Mouse (Mus musculus) CH12.LX (cell line): ENCODE results near the gene Map4k5. TPM values are rescaled to one million over a fixed set of nuclear protein-coding genes. Genes with fewer than 3 reads are reported as not detected.

Experiments
- DNase-seq: peaks from one replicate; pipeline ENCODE4 v3.0.0-alpha.2; 2013; ENCODE audit errors: extremely low read depth
- H3K27ac ChIP-seq: 2 replicates; pipeline ENCODE4 v1.5.1; 2012; ENCODE audit warnings: low read depth, mild to moderate bottlenecking, control low read depth, moderate library complexity; ENCODE audit not compliant: insufficient read depth
- H3K27me3 ChIP-seq: replicated peaks from 2 replicates; pipeline ENCODE3; 2012; ENCODE audit warnings: inconsistent platforms
- H3K36me3 ChIP-seq, 2 experiments: replicated peaks in 1 of 2; 2 replicates each; pipeline versions ENCODE3 to v1.6.1; 2012; ENCODE audit warnings: inconsistent platforms in 1 of 2, low read length in 1 of 2, mild to moderate bottlenecking in 1 of 2, mixed read lengths in 1 of 2, moderate library complexity in 1 of 2; ENCODE audit not compliant: control insufficient read depth in 1 of 2, insufficient read depth in 1 of 2
- H3K4me1 ChIP-seq, 2 experiments: 2 replicates each; pipeline ENCODE4 v1.6.1; 2012; ENCODE audit warnings: inconsistent platforms in 1 of 2, moderate library complexity in 1 of 2; ENCODE audit not compliant: insufficient read depth in 2 of 2, control insufficient read depth in 1 of 2
- H3K4me2 ChIP-seq: 2 replicates; pipeline ENCODE4 v1.6.1; 2012; ENCODE audit warnings: low read depth, mild to moderate bottlenecking, control low read depth; ENCODE audit not compliant: poor library complexity, insufficient read depth, severe bottlenecking
- H3K4me3 ChIP-seq, 3 experiments: fragments of 150-350 bp in 1 of 3; sonication (generic) in 1 of 3; replicated peaks in 1 of 3; 2 replicates each; pipeline versions ENCODE3 to v1.5.1; 2011 to 2012; ENCODE audit warnings: low read depth in 2 of 3, low read length in 2 of 3, mild to moderate bottlenecking in 2 of 3, moderate library complexity in 2 of 3, control low read depth in 1 of 3, improper control_type of control experiment in 1 of 3, inconsistent platforms in 1 of 3, mixed read lengths in 1 of 3; ENCODE audit not compliant: poor library complexity in 1 of 3
- H3K79me2 ChIP-seq: replicated peaks from 2 replicates; pipeline ENCODE4 v1.6.1; 2012; ENCODE audit warnings: mild to moderate bottlenecking, moderate library complexity; ENCODE audit not compliant: control insufficient read depth, poor library complexity, insufficient read depth, severe bottlenecking; ENCODE audit errors: extremely low read depth
- H3K9ac ChIP-seq: 2 replicates; pipeline ENCODE4 v1.6.1; 2012; ENCODE audit warnings: low read depth, mild to moderate bottlenecking, control low read depth, moderate library complexity; ENCODE audit not compliant: insufficient read depth
- H3K9me3 ChIP-seq: replicated peaks from 2 replicates; pipeline ENCODE3; 2012; ENCODE audit warnings: low read length, inconsistent platforms, mixed read lengths
- CHD1 ChIP-seq: IDR thresholded peaks from 2 replicates; pipeline ENCODE4 v1.6.1; 2012; ENCODE audit warnings: low read depth, low read length, improper control_type of control experiment, inconsistent platforms
- CHD2 ChIP-seq: IDR thresholded peaks from 2 replicates; pipeline ENCODE4 v1.6.1; 2011; ENCODE audit warnings: low read length, improper control_type of control experiment
- E2F4 ChIP-seq: IDR thresholded peaks from 2 replicates; pipeline ENCODE4 v1.6.1; 2011; ENCODE audit warnings: low read depth, low read length, improper control_type of control experiment; ENCODE audit not compliant: insufficient replicate concordance
- ELF1 ChIP-seq: IDR thresholded peaks from 2 replicates; pipeline ENCODE4 v1.6.1; 2014; ENCODE audit warnings: low read depth, mild to moderate bottlenecking, inconsistent platforms, low read length, improper control_type of control experiment
- ETS1 ChIP-seq: conservative IDR thresholded peaks from 2 replicates; pipeline ENCODE4 v1.6.1; 2012; ENCODE audit warnings: low read depth, mild to moderate bottlenecking, inconsistent platforms, low read length, improper control_type of control experiment, moderate library complexity
- IRF4 ChIP-seq: IDR thresholded peaks from 2 replicates; pipeline ENCODE4 v1.6.1; 2014; ENCODE audit warnings: low read depth, mild to moderate bottlenecking, inconsistent platforms, low read length, improper control_type of control experiment
- JUND ChIP-seq: conservative IDR thresholded peaks from 2 replicates; pipeline ENCODE4 v1.6.1; 2011; ENCODE audit warnings: low read depth, low read length, improper control_type of control experiment
- KAT2A ChIP-seq: IDR thresholded peaks from 2 replicates; pipeline ENCODE4 v1.6.1; 2012; ENCODE audit warnings: low read length, improper control_type of control experiment, inconsistent platforms; ENCODE audit not compliant: insufficient replicate concordance
- MAFK ChIP-seq: IDR thresholded peaks from 2 replicates; pipeline ENCODE4 v1.6.1; 2011; ENCODE audit warnings: low read length, improper control_type of control experiment; ENCODE audit not compliant: insufficient replicate concordance
- MEF2A ChIP-seq: IDR thresholded peaks from 2 replicates; pipeline ENCODE4 v1.6.1; 2014; ENCODE audit warnings: low read depth, mild to moderate bottlenecking, inconsistent platforms, low read length, improper control_type of control experiment, borderline replicate concordance
- MXI1 ChIP-seq: IDR thresholded peaks from 2 replicates; pipeline ENCODE4 v1.6.1; 2011; ENCODE audit warnings: mild to moderate bottlenecking, low read depth, low read length, improper control_type of control experiment
- NELFE ChIP-seq: IDR thresholded peaks from 2 replicates; pipeline ENCODE4 v1.6.1; 2011; ENCODE audit warnings: low read depth, low read length, improper control_type of control experiment
- RCOR1 ChIP-seq: conservative IDR thresholded peaks from 2 replicates; pipeline ENCODE4 v1.6.1; 2012; ENCODE audit warnings: low read depth, mild to moderate bottlenecking, inconsistent platforms, low read length, improper control_type of control experiment
- SIN3A ChIP-seq: IDR thresholded peaks from 2 replicates; pipeline ENCODE4 v1.6.1; 2012; ENCODE audit warnings: low read length, improper control_type of control experiment, inconsistent platforms
- SMC3 ChIP-seq: IDR thresholded peaks from 2 replicates; pipeline ENCODE4 v1.6.1; 2011; ENCODE audit warnings: low read depth, low read length, improper control_type of control experiment
- TBP ChIP-seq: conservative IDR thresholded peaks from 2 replicates; pipeline ENCODE4 v1.6.1; 2011; ENCODE audit warnings: low read depth, low read length, improper control_type of control experiment
- UBTF ChIP-seq: IDR thresholded peaks from 2 replicates; pipeline ENCODE4 v1.6.1; 2012; ENCODE audit warnings: low read depth, mild to moderate bottlenecking, inconsistent platforms, low read length, improper control_type of control experiment, moderate library complexity
- USF1 ChIP-seq: IDR thresholded peaks from 2 replicates; pipeline ENCODE4 v1.6.1; 2014; ENCODE audit warnings: low read depth, mild to moderate bottlenecking, inconsistent platforms, low read length, improper control_type of control experiment
- USF2 ChIP-seq: conservative IDR thresholded peaks from 2 replicates; pipeline ENCODE4 v1.6.1; 2011; ENCODE audit warnings: low read depth, low read length, improper control_type of control experiment
- ZKSCAN1 ChIP-seq: IDR thresholded peaks from 2 replicates; pipeline ENCODE4 v1.6.1; 2012; ENCODE audit warnings: low read depth, inconsistent platforms, low read length, improper control_type of control experiment, borderline replicate concordance
- ZNF384 ChIP-seq: IDR thresholded peaks from 2 replicates; pipeline ENCODE4 v1.6.1; 2012; ENCODE audit warnings: low read depth, low read length, improper control_type of control experiment, inconsistent platforms
- dilution Hi-C: fragments of 300-500 bp; cut with MboI; formaldehyde crosslinking; loops from 2 replicates; pipeline ENCODE4 v1.14.3; 2020; ENCODE audit warnings: low sequenced_read_pairs; ENCODE audit not compliant: extremely low pct_unique_long_range_greater_than_20kb, extremely low pct_ligation_motif_present
- in situ Hi-C: fragments of 300-500 bp; cut with MboI; formaldehyde crosslinking; loops from 3 replicates; pipeline ENCODE4 v1.14.3; 2019; ENCODE audit warnings: low sequenced_read_pairs, low pct_ligation_motif_present, low pct_unique_long_range_greater_than_20kb, mixed read lengths
- polyA plus RNA-seq: library from polyadenylated mRNA; unstranded; fragments of >175 nt; gene quantifications from 2 replicates; pipeline ENCODE4 v1.2.1, GENCODE M21; 2012; ENCODE audit warnings: low read depth; ENCODE audit not compliant: insufficient read length
- total RNA-seq, 2 experiments: library from RNA; depleted of rRNA; stranded (reverse); fragments of 300-350 nt in 1 of 2; fragments of >200 nt in 1 of 2; gene quantifications; 2 replicates each; pipeline ENCODE4 v1.2.3; 2012 to 2014

Gene Map4k5
- total and polyA plus RNA-seq, 3 experiments = 7.8 to 13.5 (median 12.5) TPM

DNA sequence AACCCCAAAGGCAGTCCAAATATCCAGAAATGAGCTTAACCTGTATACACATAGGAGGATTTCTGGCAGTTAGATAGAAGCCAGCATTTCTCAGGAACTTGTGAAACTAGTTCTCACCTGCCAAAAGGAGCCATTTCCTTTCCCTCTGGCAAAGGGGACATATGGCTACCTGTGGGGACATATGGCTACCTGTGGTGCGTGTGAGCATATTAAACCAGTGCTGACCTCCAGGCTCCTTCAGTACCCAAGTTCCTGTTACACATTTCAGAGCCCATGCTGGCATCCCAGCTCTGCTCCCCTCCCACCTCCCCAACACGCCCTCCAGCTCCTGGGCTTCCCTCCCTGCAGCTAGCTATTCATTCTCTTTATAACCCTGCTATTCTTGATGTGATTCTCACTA is 79.4 kb downstream of the Map4k5 start:
- Histone ChIP-seq H3K4me3 (no peak overlapping the region), H3K79me2 (no peaks in the 10 kb centered on the region), H3K9ac (no peak overlapping the region), H3K36me3 (peaks cover 25 to 70% of the 10 kb centered on the region in 2 experiments), H3K9me3 (no peaks in the 10 kb centered on the region)
- dilution Hi-C loops = no loop called here
- DNase-seq = no peak
- TF ChIP-seq SMC3 = no peak
- no peak for TF ChIP-seq USF2
- no peak for TF ChIP-seq MEF2A
- no peak for TF ChIP-seq NELFE
- no peak for TF ChIP-seq SIN3A
- TF ChIP-seq USF1 = no peak
- TF ChIP-seq E2F4 = no peak
- no peak for TF ChIP-seq KAT2A
- no peak for TF ChIP-seq ZKSCAN1
- no peak for TF ChIP-seq CHD2
- no peak for TF ChIP-seq TBP
- no peak for TF ChIP-seq JUND
- TF ChIP-seq RCOR1 = no peak
- no peak for TF ChIP-seq ELF1
- no peak for TF ChIP-seq IRF4
- TF ChIP-seq MXI1 = no peak
- TF ChIP-seq CHD1 = no peak
- no peak for TF ChIP-seq UBTF
- no peak for TF ChIP-seq ZNF384
- no peak for TF ChIP-seq MAFK
- TF ChIP-seq, all 38 proteins: peak for 0
- Histone ChIP-seq H3K4me1 (no peaks in the 10 kb centered on the region), H3K4me2 (no peak overlapping the region), H3K27me3 (no peaks in the 10 kb centered on the region), H3K27ac (no peak overlapping the region)
- in situ Hi-C loops = no loop called here

DNA sequence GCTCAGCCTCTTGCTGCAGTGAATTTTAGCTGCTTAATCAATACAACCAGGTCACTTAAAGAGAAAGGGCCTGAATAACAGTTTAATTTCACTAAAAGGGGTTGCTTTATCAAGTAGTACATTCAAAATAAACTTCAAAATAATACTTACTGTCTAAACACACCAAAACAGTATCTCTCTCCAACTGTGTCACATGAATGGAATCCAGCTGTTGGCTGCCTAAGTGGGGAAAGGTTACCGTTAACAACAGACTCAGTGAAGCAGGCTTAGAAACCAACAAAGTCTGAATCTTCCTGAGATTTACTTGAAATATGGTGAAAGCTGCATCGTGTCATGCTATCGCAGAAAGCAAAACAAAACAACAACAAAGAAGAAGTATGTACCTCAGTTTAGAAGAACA is 80.0 kb downstream of the Map4k5 start:
- Histone ChIP-seq H3K36me3 (peaks cover 27 to 71% of the 10 kb centered on the region in 2 experiments), H3K79me2 (no peaks in the 10 kb centered on the region), H3K4me1 (no peaks in the 10 kb centered on the region), H3K4me2 (no peak overlapping the region), H3K27ac (no peak overlapping the region), H3K4me3 (no peak overlapping the region), H3K27me3 (no peaks in the 10 kb centered on the region), H3K9me3 (no peaks in the 10 kb centered on the region), H3K9ac (no peak overlapping the region)
- dilution Hi-C loops = no loop called here
- in situ Hi-C loops = no loop called here
- DNase-seq = no peak
- no peak for TF ChIP-seq CHD2
- no peak for TF ChIP-seq CHD1
- no peak for TF ChIP-seq E2F4
- TF ChIP-seq ZKSCAN1 = no peak
- no peak for TF ChIP-seq ETS1
- TF ChIP-seq MEF2A = no peak
- no peak for TF ChIP-seq MAFK
- no peak for TF ChIP-seq SMC3
- TF ChIP-seq KAT2A = no peak
- no peak for TF ChIP-seq UBTF
